Mouse (Mus musculus): ENCODE measurements around the gene Gsk3a. TPM values are rescaled to one million over a fixed set of nuclear protein-coding genes. Genes with fewer than 3 reads are reported as not detected.

The Gsk3a gene
- polyA plus RNA-seq (2012; ENCODE audit: low replicate concordance) = 120 and 195 TPM in 2 replicates

GRCm38 (mm10) chr7:25237249-25238014 is at the start of gene Gsk3a:
Gene Gsk3a (minus strand): TSS chr7:25237851.

DNA sequence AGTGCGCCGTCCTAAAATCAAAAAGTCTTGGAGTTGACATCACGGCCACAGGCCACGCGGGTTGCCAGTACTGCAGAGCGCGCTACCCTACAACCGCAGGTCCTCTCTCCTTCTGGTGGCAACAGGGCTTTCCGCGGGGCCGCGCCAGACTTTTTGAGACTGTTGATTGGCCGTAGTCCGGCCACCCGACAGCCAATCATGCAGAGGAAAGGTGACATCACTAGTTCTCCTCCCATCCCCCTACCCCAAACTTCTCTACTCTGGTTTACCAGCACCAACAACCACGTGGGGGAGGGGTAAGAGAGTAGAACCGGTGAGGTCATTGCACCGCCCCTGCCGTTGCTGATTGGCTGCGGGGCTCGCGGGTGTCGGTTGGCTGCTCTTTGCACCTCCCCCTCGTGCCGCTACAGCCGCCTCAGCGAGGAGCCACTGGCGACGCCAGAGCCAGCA is 29.7 kb upstream of the Gsk3a start, which contains the start of gene Cic:
TSS of gene Cic (plus strand) at position 404 of the 450 bp plus-strand sequence.

DNA sequence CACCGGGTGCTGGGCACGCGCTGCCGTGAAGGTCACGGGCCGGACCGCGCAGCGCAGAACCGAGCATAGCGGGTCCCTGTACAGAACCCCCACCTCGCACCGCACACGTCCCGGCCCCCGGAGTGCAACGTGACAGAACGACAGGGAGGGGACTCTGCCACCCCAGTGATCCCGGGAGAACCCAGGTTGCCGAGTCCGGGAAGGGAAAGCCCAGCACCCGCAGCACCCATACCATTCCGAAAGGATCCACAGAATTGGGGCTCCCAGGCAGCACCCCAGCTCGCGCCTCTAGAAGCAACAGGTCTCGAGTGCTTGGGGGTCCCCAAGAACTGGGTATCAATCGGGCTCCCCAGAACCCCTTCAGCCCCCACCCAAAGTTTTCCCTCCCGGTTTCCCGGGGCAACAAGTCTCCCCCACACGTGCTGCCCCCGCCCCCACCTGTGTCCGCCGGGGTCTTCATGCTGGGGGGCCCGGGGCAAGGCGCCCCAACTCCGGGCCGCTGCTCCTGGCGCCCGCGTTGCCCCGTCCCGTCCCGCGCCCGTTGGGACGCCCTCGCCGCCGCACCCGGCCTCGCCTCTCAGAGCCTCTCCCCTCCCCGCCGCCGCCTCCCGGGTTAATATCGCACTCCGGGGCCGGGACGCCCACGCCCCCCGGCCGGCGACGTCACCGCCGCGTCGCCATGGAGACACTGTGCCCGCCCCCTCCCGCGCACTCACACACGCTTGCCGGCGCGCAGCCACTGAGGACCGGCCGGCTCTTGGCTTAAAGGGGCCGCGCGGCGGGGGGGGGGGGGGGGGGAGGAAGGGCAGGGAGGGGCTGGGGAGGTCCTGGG is 12.7 kb upstream of the Gsk3a start, which contains the start of gene Erf:
TSS of gene Erf (minus strand) at position 621 of the 832 bp plus-strand sequence.

GRCm38 (mm10) chr7:25221102-25221883 is 16.4 kb downstream of the Gsk3a start, which contains the start of gene Zfp526:
Gene Zfp526 (plus strand): TSS chr7:25221425.

GRCm38 (mm10) chr7:25220457-25221101 is 17.1 kb downstream of the Gsk3a start, which contains the start of gene Dedd2:
Gene Dedd2 (minus strand): TSS chr7:25220615.

DNA sequence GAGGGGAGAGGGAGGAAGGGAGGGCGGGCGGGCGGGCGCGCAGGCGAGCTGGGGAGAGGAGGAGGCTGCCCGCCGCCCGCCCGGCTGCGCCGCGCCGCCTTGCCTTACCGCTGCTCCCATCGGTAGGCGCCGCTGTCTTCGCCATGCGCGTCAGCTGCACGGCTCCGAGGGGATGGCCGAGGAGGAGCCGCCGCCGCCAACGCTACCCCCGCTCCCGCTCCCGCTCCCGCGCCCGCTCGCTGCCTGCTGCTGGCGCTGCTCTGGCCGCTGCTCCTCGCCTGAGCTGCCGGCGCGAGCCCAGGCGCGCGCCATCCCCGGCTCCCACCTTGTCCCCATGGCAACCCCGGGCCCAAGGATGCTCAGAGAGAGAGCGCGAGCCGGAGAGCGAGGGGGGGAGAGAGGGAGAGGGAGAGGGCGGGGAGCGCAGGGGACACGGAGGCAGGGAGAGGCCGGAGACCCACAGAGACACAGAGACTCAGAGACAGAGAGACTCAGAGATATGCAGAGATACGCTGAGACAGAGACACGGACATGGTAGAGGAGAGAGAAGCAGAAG is 58.0 kb downstream of the Gsk3a start, which contains the start of gene Pou2f2:
TSS of gene Pou2f2 (minus strand) at position 121 of the 556 bp plus-strand sequence.

Other genes with a start within 250 kb of the Gsk3a start
- 50.1 and 135 TPM in 2 replicates for gene Atp1a3, start 231.9 kb downstream of the Gsk3a start, polyA plus RNA-seq (2012; ENCODE audit: low replicate concordance)
- 7.5 and 16.2 TPM in 2 replicates for gene Grik5, start 165.5 kb downstream of the Gsk3a start, polyA plus RNA-seq (2012; ENCODE audit: low replicate concordance)
- gene Zfp574, start 165.3 kb downstream of the Gsk3a start, polyA plus RNA-seq (2012; ENCODE audit: low replicate concordance) = 46.0 and 87.0 TPM in 2 replicates
- gene Pou2f2, start 58.1 kb downstream of the Gsk3a start, polyA plus RNA-seq (2012; ENCODE audit: low replicate concordance) = 393 and 487 TPM in 2 replicates
- 86.8 and 170 TPM in 2 replicates for gene Dedd2, start 17.2 kb downstream of the Gsk3a start, polyA plus RNA-seq (2012; ENCODE audit: low replicate concordance)
- gene Zfp526, start 16.4 kb downstream of the Gsk3a start, polyA plus RNA-seq (2012; ENCODE audit: low replicate concordance) = 19.3 and 28.6 TPM in 2 replicates
- gene Erf, start 12.9 kb upstream of the Gsk3a start, polyA plus RNA-seq (2012; ENCODE audit: low replicate concordance) = 56.1 and 93.1 TPM in 2 replicates
- gene Cic, start 29.9 kb upstream of the Gsk3a start, polyA plus RNA-seq (2012; ENCODE audit: low replicate concordance) = 539 and 737 TPM in 2 replicates
- 45.5 and 59.6 TPM in 2 replicates for gene Pafah1b3, start 60.1 kb upstream of the Gsk3a start, polyA plus RNA-seq (2012; ENCODE audit: low replicate concordance)
- gene Prr19, start 63.6 kb upstream of the Gsk3a start, polyA plus RNA-seq (2012; ENCODE audit: low replicate concordance) = 0.18 TPM in 1 of 2 replicates, not detected in the other
- 0.31 TPM in 1 of 2 replicates, not detected in the other for gene Tmem145, start 68.3 kb upstream of the Gsk3a start, polyA plus RNA-seq (2012; ENCODE audit: low replicate concordance)
- gene Megf8, start 79.3 kb upstream of the Gsk3a start, polyA plus RNA-seq (2012; ENCODE audit: low replicate concordance) = 3.7 and 7.4 TPM in 2 replicates
- gene Cnfn, start 131.9 kb upstream of the Gsk3a start, polyA plus RNA-seq (2012; ENCODE audit: low replicate concordance) = not detected in 2 replicates
- 34.3 and 37.0 TPM in 2 replicates for gene Lipe, start 160.9 kb upstream of the Gsk3a start, polyA plus RNA-seq (2012; ENCODE audit: low replicate concordance)
- gene Cxcl17, start 175.0 kb upstream of the Gsk3a start, polyA plus RNA-seq (2012; ENCODE audit: low replicate concordance) = not detected in 2 replicates
- 8.1 and 11.4 TPM in 2 replicates for gene Ceacam1, start 239.8 kb upstream of the Gsk3a start, polyA plus RNA-seq (2012; ENCODE audit: low replicate concordance)

Measured in hematopoietic multipotent progenitor cell, adult 10-12 weeks (in vitro differentiated cells).